23 mouse cellular contexts compared by ENCODE assay signal in genomic region chr6:115688589-115688988, GRCm38 (mm10). TPM values are rescaled to one million over a fixed set of nuclear protein-coding genes. Genes with fewer than 3 reads are reported as not detected.
DNase-seq lines count a peak whose midpoint lies in the region; ATAC-seq lines count a peak whose summit lies in the region.
"Had no signal": no experiment of that assay in that cellular context is flagged by ENCODE, and none has a peak within 500 bp of the region (broad histone marks: within the 10 kb centered on the region; RNA-seq: fewer than 3 reads in every experiment).

No protein-coding gene starts in this region.

- H3K27me3 ChIP-seq in forebrain, embryonic 11.5 days (ENCODE audit: control insufficient read depth, insufficient read depth, low read length): no peaks in the 10 kb centered on the region
- H3K27me3 ChIP-seq in forebrain, embryonic 15.5 days: no peaks in the 10 kb centered on the region
- H3K27me3 ChIP-seq in midbrain, embryonic 11.5 days (ENCODE audit: control insufficient read depth, insufficient read depth, low read length): no peaks in the 10 kb centered on the region
- H3K27me3 ChIP-seq in midbrain, embryonic 16.5 days (ENCODE audit: control insufficient read depth, insufficient read depth, low read depth, low read length): no peaks in the 10 kb centered on the region
- H3K27me3 ChIP-seq: CH12.LX; embryonic facial prominence, embryonic 12.5 days; forebrain, embryonic 12.5 days had no signal

- H3K4me2 ChIP-seq in forebrain, embryonic 11.5 days (ENCODE audit: low read depth, low read length, severe bottlenecking): no peak overlapping the region
- H3K4me2 ChIP-seq in forebrain, embryonic 15.5 days (replicated peaks): no peak overlapping the region
- H3K4me2 ChIP-seq in midbrain, embryonic 11.5 days: no peak overlapping the region
- H3K4me2 ChIP-seq in midbrain, embryonic 16.5 days (ENCODE audit: low read length): no peak overlapping the region
- H3K4me2 ChIP-seq: embryonic facial prominence, embryonic 12.5 days; forebrain, embryonic 12.5 days had no signal

- no peaks in the 10 kb centered on the region for H3K9me3 ChIP-seq in forebrain, embryonic 11.5 days (ENCODE audit: control insufficient read depth, low read length)
- no peaks in the 10 kb centered on the region for H3K9me3 ChIP-seq in forebrain, embryonic 15.5 days
- H3K9me3 ChIP-seq in midbrain, embryonic 11.5 days (ENCODE audit: control insufficient read depth, low read length): no peaks in the 10 kb centered on the region
- H3K9me3 ChIP-seq in midbrain, embryonic 16.5 days (replicated peaks; ENCODE audit: control insufficient read depth, low read length, poor library complexity, severe bottlenecking): peaks cover 3% of the 10 kb centered on the region
- H3K9me3 ChIP-seq: embryonic facial prominence, embryonic 12.5 days had no signal

- H3K4me3 ChIP-seq in forebrain, embryonic 11.5 days (ENCODE audit: low read depth, low read length): no peak overlapping the region
- H3K4me3 ChIP-seq in forebrain, embryonic 15.5 days: no peak overlapping the region
- H3K4me3 ChIP-seq in midbrain, embryonic 11.5 days (ENCODE audit: low read depth, low read length): no peak overlapping the region
- no peak overlapping the region for H3K4me3 ChIP-seq in midbrain, embryonic 16.5 days (ENCODE audit: low read depth, low read length)
- H3K4me3 ChIP-seq: embryonic facial prominence, embryonic 10.5 days; embryonic facial prominence, embryonic 12.5 days; forebrain, embryonic 12.5 days had no signal

- H3K36me3 ChIP-seq in forebrain, embryonic 11.5 days (ENCODE audit: control insufficient read depth, insufficient read depth, low read length): no peaks in the 10 kb centered on the region
- H3K36me3 ChIP-seq in forebrain, embryonic 15.5 days: no peaks in the 10 kb centered on the region
- H3K36me3 ChIP-seq in midbrain, embryonic 11.5 days (ENCODE audit: control insufficient read depth, insufficient read depth, low read length): no peaks in the 10 kb centered on the region
- H3K36me3 ChIP-seq in midbrain, embryonic 16.5 days (ENCODE audit: control insufficient read depth, insufficient read depth, low read length): no peaks in the 10 kb centered on the region
- H3K36me3 ChIP-seq: embryonic facial prominence, embryonic 10.5 days; embryonic facial prominence, embryonic 12.5 days; forebrain, embryonic 12.5 days; G1E had no signal

- WGBS in forebrain, embryonic 11.5 days: 92% methylated on average over 4 of the region's 4 CpGs
- WGBS in forebrain, embryonic 15.5 days: 87% methylated on average over 4 of the region's 4 CpGs
- WGBS in midbrain, embryonic 11.5 days: 85% methylated on average over 4 of the region's 4 CpGs
- 92% methylated on average over 4 of the region's 4 CpGs for WGBS in midbrain, embryonic 16.5 days

- no peak overlapping the region for H3K27ac ChIP-seq in forebrain, embryonic 11.5 days (ENCODE audit: low read depth, low read length)
- H3K27ac ChIP-seq in forebrain, embryonic 15.5 days (replicated peaks): no peak overlapping the region
- H3K27ac ChIP-seq in midbrain, embryonic 11.5 days (ENCODE audit: low read depth, low read length): no peak overlapping the region
- H3K27ac ChIP-seq in midbrain, embryonic 16.5 days (ENCODE audit: low read length): no peak overlapping the region
- H3K27ac ChIP-seq: embryonic facial prominence, embryonic 10.5 days; embryonic facial prominence, embryonic 12.5 days; forebrain, embryonic 12.5 days had no signal

- peak; percentile 9 for DNase-seq in forebrain, embryonic 11.5 days (ENCODE audit: low spot score)
- peak; percentile 78 for DNase-seq in midbrain, embryonic 11.5 days (ENCODE audit: low spot score, missing footprints)
- no peak for DNase-seq in ovary, adult 18-20 months (ENCODE audit: low spot score)
- DNase-seq: adrenal gland, adult 2 months; adrenal gland, postnatal 10 days; adrenal gland, postnatal 25 days; B cell, adult 2 months; cerebellum, adult 11-12 months; cerebellum, adult 2 months; cerebellum, adult 9-10 months; cerebellum, postnatal 10 days; cerebellum, postnatal 25 days; forebrain, postnatal 0 days had no signal

- no peaks in the 10 kb centered on the region for H3K4me1 ChIP-seq in forebrain, embryonic 11.5 days (replicated peaks; ENCODE audit: control insufficient read depth, insufficient read depth, low read length)
- no peaks in the 10 kb centered on the region for H3K4me1 ChIP-seq in forebrain, embryonic 15.5 days
- no peaks in the 10 kb centered on the region for H3K4me1 ChIP-seq in midbrain, embryonic 11.5 days (ENCODE audit: control insufficient read depth, insufficient read depth, low read length)
- no peaks in the 10 kb centered on the region for H3K4me1 ChIP-seq in midbrain, embryonic 16.5 days (ENCODE audit: control insufficient read depth, insufficient read depth, low read length)
- H3K4me1 ChIP-seq: embryonic facial prominence, embryonic 10.5 days; embryonic facial prominence, embryonic 12.5 days; forebrain, embryonic 12.5 days had no signal

- no peak overlapping the region for H3K9ac ChIP-seq in forebrain, embryonic 11.5 days (ENCODE audit: low read length)
- H3K9ac ChIP-seq in forebrain, embryonic 15.5 days (replicated peaks): no peak overlapping the region
- no peak overlapping the region for H3K9ac ChIP-seq in midbrain, embryonic 11.5 days (ENCODE audit: low read length)
- H3K9ac ChIP-seq in midbrain, embryonic 16.5 days (ENCODE audit: low read depth, low read length): no peak overlapping the region
- H3K9ac ChIP-seq: embryonic facial prominence, embryonic 12.5 days; forebrain, embryonic 12.5 days; forebrain, postnatal 0 days had no signal

- ATAC-seq in forebrain, embryonic 11.5 days (replicated peaks; ENCODE audit: low FRiP score): no peak
- ATAC-seq in forebrain, embryonic 15.5 days (replicated peaks): no peak
- ATAC-seq in midbrain, embryonic 11.5 days (ENCODE audit: low FRiP score): no peak
- no peak for ATAC-seq in midbrain, embryonic 16.5 days
- peak; percentile 29; the same call in 1 of the 2 replicates for ATAC-seq in megakaryocyte-erythroid progenitor cell, adult 5-6 weeks (replicated peaks; ENCODE audit: low FRiP score, low TSS enrichment, poor library complexity, severe bottlenecking)
- ATAC-seq: CD4-positive, CD25-positive, alpha-beta regulatory T cell, adult 4 months; forebrain, embryonic 14.5 days; forebrain, postnatal 0 days had no signal

RNA-seq across cellular contexts. Expression of gene Raf1, which starts 12.2 kb away (rescaled TPM):
- polyA plus RNA-seq in forebrain, embryonic 11.5 days (2014; fragmentation: Nextera tagmentation; extraction: Ambion mirVana): 153 and 175 TPM in 2 replicates
- 155 and 161 TPM in 2 replicates for polyA plus RNA-seq in forebrain, embryonic 15.5 days (2015; fragmentation: Nextera tagmentation; extraction: Ambion mirVana)
- polyA plus RNA-seq in midbrain, embryonic 11.5 days (2014; fragmentation: Nextera tagmentation; extraction: Ambion mirVana): 141 and 146 TPM in 2 replicates
- 127 and 136 TPM in 2 replicates for polyA plus RNA-seq in midbrain, embryonic 16.5 days (2015; fragmentation: Nextera tagmentation; extraction: Ambion mirVana)
- total RNA-seq in megakaryocyte-erythroid progenitor cell, adult 5-6 weeks (2014; fragmentation: Nextera tagmentation): 112 and 136 TPM in 2 replicates
- 68.6 and 77.5 TPM in 2 replicates for total RNA-seq in megakaryocyte-erythroid progenitor cell, adult 5-6 weeks (2017)
